Mouse (Mus musculus) heart, embryonic 11.5 days (tissue): ENCODE measurements at regions not wholly inside any gene's neighbourhood (a gene's known extent, or its start where the extent isn't known, plus 50 kb on each side); places are given as distances from the start of the nearest gene placed in this dataset.

ENCODE experiments used
- ATAC-seq: fragments of 200-750 bp; cut with Nextera tagmentation; replicated peaks from 2 replicates; pipeline ENCODE4 v1.8.0; 2017; ENCODE audit warnings: moderate library complexity; ENCODE audit not compliant: insufficient number of reproducible peaks, low FRiP score, low TSS enrichment
- H3K27ac ChIP-seq: fragments of 300-500 bp; sonication (generic); 2 replicates; pipeline ENCODE4 v1.5.1; 2014; ENCODE audit warnings: mild to moderate bottlenecking, low read depth, low read length
- H3K27me3 ChIP-seq: fragments of 300-500 bp; sonication (generic); 2 replicates; pipeline ENCODE4 v1.6.1; 2014; ENCODE audit warnings: mild to moderate bottlenecking, low read length, mixed read lengths; ENCODE audit not compliant: control insufficient read depth, insufficient read depth
- H3K36me3 ChIP-seq: fragments of 300-500 bp; sonication (generic); 2 replicates; pipeline ENCODE4 v1.6.1; 2014; ENCODE audit warnings: mild to moderate bottlenecking, low read length, moderate library complexity, mixed read lengths; ENCODE audit not compliant: control insufficient read depth, insufficient read depth
- H3K4me1 ChIP-seq: fragments of 300-500 bp; sonication (generic); 2 replicates; pipeline ENCODE4 v1.6.1; 2014; ENCODE audit warnings: low read length; ENCODE audit not compliant: control insufficient read depth, insufficient read depth
- H3K4me2 ChIP-seq: fragments of 300-500 bp; sonication (generic); 2 replicates; pipeline ENCODE4 v1.6.1; 2014; ENCODE audit warnings: mild to moderate bottlenecking, moderate library complexity
- H3K4me3 ChIP-seq: fragments of 300-500 bp; sonication (generic); 2 replicates; pipeline ENCODE4 v1.5.1; 2014; ENCODE audit warnings: low read depth, low read length
- H3K9ac ChIP-seq: fragments of 300-500 bp; sonication (generic); 2 replicates; pipeline ENCODE4 v1.6.1; 2014; ENCODE audit warnings: mild to moderate bottlenecking, low read depth, low read length, moderate library complexity
- H3K9me3 ChIP-seq: fragments of 300-500 bp; sonication (generic); replicated peaks from 2 replicates; pipeline ENCODE4 v1.6.1; 2016; ENCODE audit warnings: low read length; ENCODE audit not compliant: control insufficient read depth
- WGBS: fragments of 180-500 bp; shearing (Covaris S2); extraction: QIAGEN DNeasy Blood & Tissue Kit; methylation state at CpG from one replicate; pipeline ENCODE4 v1.1.7; 2014; ENCODE audit not compliant: insufficient replicate concordance; 5-methylcytosine and 5-hydroxymethylcytosine counted together

GRCm38 (mm10) chr11:34941486-34942456, 108.3 kb upstream of the Spdl1 start:
- 68% methylated on average over 4 of the region's 4 CpGs for WGBS
- Histone ChIP-seq H3K36me3 (no peaks in the 10 kb centered on the region), H3K4me3 (no peak overlapping the region), H3K27ac (no peak overlapping the region), H3K9ac (no peak overlapping the region), H3K4me1 (0 out of 2 replicates have a peak, but pooled peaks cover 7% of the 10 kb centered on the region), H3K27me3 (no peaks in the 10 kb centered on the region), H3K9me3 (no peaks in the 10 kb centered on the region), H3K4me2 (no peak overlapping the region)
- no peak for ATAC-seq

GRCm38 (mm10) chr11:34940151-34940550, 106.7 kb upstream of the Spdl1 start:
- Histone ChIP-seq H3K36me3 (no peaks in the 10 kb centered on the region), H3K4me2 (no peak overlapping the region), H3K27ac (no peak overlapping the region), H3K9ac (no peak overlapping the region), H3K27me3 (no peaks in the 10 kb centered on the region), H3K4me1 (0 out of 2 replicates have a peak, but pooled peaks cover 7% of the 10 kb centered on the region), H3K4me3 (no peak overlapping the region), H3K9me3 (no peaks in the 10 kb centered on the region)
- 78% methylated on average over 8 of the region's 8 CpGs for WGBS
- ATAC-seq, result no peak

- Histone ChIP-seq H3K4me3 (no peak overlapping the region), H3K4me1 (0 out of 2 replicates have a peak, but pooled peaks cover 7% of the 10 kb centered on the region), H3K9me3 (no peaks in the 10 kb centered on the region), H3K36me3 (no peaks in the 10 kb centered on the region), H3K27me3 (no peaks in the 10 kb centered on the region), H3K27ac (no peak overlapping the region), H3K4me2 (no peak overlapping the region), H3K9ac (no peak overlapping the region)
- no peak for ATAC-seq
- 78% methylated on average over 4 of the region's 4 CpGs for WGBS
These were observed 105.6 kb upstream of the Spdl1 start for GRCm38 (mm10) chr11:34939002-34939401.

GRCm38 (mm10) chr11:34932191-34932590, 98.8 kb upstream of the Spdl1 start:
- H3K36me3 ChIP-seq, result no peaks in the 10 kb centered on the region
- no peak overlapping the region for H3K9ac ChIP-seq
- no peak overlapping the region for H3K4me3 ChIP-seq
- H3K27ac ChIP-seq, result no peak overlapping the region
- no peaks in the 10 kb centered on the region for H3K4me1 ChIP-seq
- no peak for ATAC-seq
- no peak overlapping the region for H3K4me2 ChIP-seq
- H3K27me3 ChIP-seq, result no peaks in the 10 kb centered on the region
- no peaks in the 10 kb centered on the region for H3K9me3 ChIP-seq

GRCm38 (mm10) chr11:34917175-34917574, 83.7 kb upstream of the Spdl1 start:
- Histone ChIP-seq H3K9me3 (no peaks in the 10 kb centered on the region), H3K4me2 (no peak overlapping the region), H3K4me3 (no peak overlapping the region), H3K36me3 (no peaks in the 10 kb centered on the region), H3K4me1 (peaks cover 6% of the 10 kb centered on the region), H3K27me3 (no peaks in the 10 kb centered on the region), H3K27ac (no peak overlapping the region), H3K9ac (no peak overlapping the region)
- no peak for ATAC-seq
- 35% methylated on average over 1 of the region's 1 CpGs for WGBS

- ATAC-seq, result no peak
- no peak overlapping the region for H3K4me2 ChIP-seq
- H3K9me3 ChIP-seq, result no peaks in the 10 kb centered on the region
- peak overlapping the region; percentile 22; the same call in 1 of the 2 replicates for H3K27ac ChIP-seq
- H3K4me3 ChIP-seq, result no peak overlapping the region
- no peaks in the 10 kb centered on the region for H3K36me3 ChIP-seq
- no peak overlapping the region for H3K9ac ChIP-seq
- 25% methylated on average over 5 of the region's 5 CpGs for WGBS
- H3K4me1 ChIP-seq, result 0 out of 2 replicates have a peak, but pooled peaks cover 3% of the 10 kb centered on the region
- no peaks in the 10 kb centered on the region for H3K27me3 ChIP-seq
These were observed 76.4 kb upstream of the Spdl1 start for GRCm38 (mm10) chr11:34909841-34910240.

- WGBS, result 49% methylated on average over 4 of the region's 4 CpGs
- Histone ChIP-seq H3K4me1 (no peaks in the 10 kb centered on the region), H3K9me3 (no peaks in the 10 kb centered on the region), H3K36me3 (no peaks in the 10 kb centered on the region), H3K4me3 (no peak overlapping the region), H3K27ac (no peak overlapping the region), H3K9ac (no peak overlapping the region), H3K27me3 (no peaks in the 10 kb centered on the region), H3K4me2 (no peak overlapping the region)
- no peak for ATAC-seq
These were observed 70.8 kb upstream of the Spdl1 start for GRCm38 (mm10) chr11:34904271-34904670.

GRCm38 (mm10) chr11:34899400-34899799, 66.0 kb upstream of the Spdl1 start:
- Histone ChIP-seq H3K4me1 (no peaks in the 10 kb centered on the region), H3K4me2 (no peak overlapping the region), H3K36me3 (no peaks in the 10 kb centered on the region), H3K9ac (no peak overlapping the region), H3K4me3 (no peak overlapping the region), H3K27me3 (no peaks in the 10 kb centered on the region), H3K9me3 (no peaks in the 10 kb centered on the region), H3K27ac (no peak overlapping the region)
- WGBS, result 73% methylated on average over 3 of the region's 3 CpGs
- no peak for ATAC-seq

GRCm38 (mm10) chr11:34895624-34896023, 62.2 kb upstream of the Spdl1 start:
- Histone ChIP-seq H3K4me1 (no peaks in the 10 kb centered on the region), H3K27me3 (no peaks in the 10 kb centered on the region), H3K9me3 (no peaks in the 10 kb centered on the region), H3K4me3 (no peak overlapping the region), H3K27ac (no peak overlapping the region), H3K36me3 (no peaks in the 10 kb centered on the region), H3K9ac (no peak overlapping the region), H3K4me2 (no peak overlapping the region)
- no peak for ATAC-seq
- 56% methylated on average over 7 of the region's 7 CpGs for WGBS
